Mouse (Mus musculus): ENCODE data around the gene Cc2d2a. TPM values are rescaled to one million over a fixed set of nuclear protein-coding genes. Genes with fewer than 3 reads are reported as not detected.

Cc2d2a gene
- total RNA-seq, 2 experiments from 2014 or later: 5.0 to 5.9 TPM

Other genes starting within 250 kb of the Cc2d2a start
- 1 to 10 TPM in 1 of 2 experiments, under 1 TPM in 1; 0.35 to 1.1 TPM for gene C1qtnf7, start 146.8 kb upstream of the Cc2d2a start, total RNA-seq (2021)
- under 1 TPM in 1 of 2 experiments, not detected in 1; 0.30 TPM for gene Bst1, start 156.5 kb downstream of the Cc2d2a start, total RNA-seq (2021)
- gene Fbxl5, start 159.3 kb downstream of the Cc2d2a start, total RNA-seq (2021): 10 to 100 TPM; 30.0 to 30.2 TPM
- 1 to 10 TPM; 2.8 to 3.1 TPM for gene Cd38, start 206.2 kb downstream of the Cc2d2a start, total RNA-seq (2021)